Mouse (Mus musculus) stomach, postnatal 0 days (tissue): ENCODE results near the gene Nenf.

ENCODE experiments used
- CTCF ChIP-seq: IDR thresholded peaks from 2 replicates; pipeline ENCODE4 v1.5.1; 2016; ENCODE audit warnings: antibody characterized with exemption, low read depth, mild to moderate bottlenecking, moderate library complexity
- EP300 ChIP-seq: optimal IDR thresholded peaks from 2 replicates; pipeline ENCODE3; 2016; ENCODE audit warnings: antibody characterized with exemption

- TF ChIP-seq CTCF, result no peak
- no peak for TF ChIP-seq EP300
Measured at GRCm38 (mm10) chr1:191353836-191354235, 35.8 kb upstream of the Nenf start.
